Comparison of ENCODE assay signal across 8 mouse cellular contexts in the genomic region with DNA sequence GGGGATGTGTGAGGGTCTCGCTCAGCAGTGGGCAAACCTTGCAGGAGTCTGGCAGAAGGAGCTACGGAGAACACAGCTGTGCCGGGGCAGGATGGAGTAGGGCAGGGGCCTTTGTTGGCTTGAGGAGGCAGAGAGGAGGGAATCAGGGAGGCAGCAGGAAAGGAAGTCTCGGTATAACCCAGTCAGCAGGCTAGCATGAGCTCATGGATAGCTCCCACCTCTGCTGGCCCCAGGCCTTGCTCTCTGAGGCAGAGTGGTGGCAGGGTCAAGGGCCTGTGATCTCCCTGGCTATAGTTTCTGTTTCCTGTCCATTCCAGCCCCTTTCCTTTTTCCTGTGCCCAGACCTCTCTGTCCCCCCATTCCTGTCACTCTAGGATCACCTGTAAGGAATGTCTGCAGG. TPM values are rescaled to one million over a fixed set of nuclear protein-coding genes. Genes with fewer than 3 reads are reported as not detected.
A peak's percentile ranks its signal among the peaks of the same experiment; 100 is the strongest.
DNase-seq lines count a peak whose midpoint lies in the region; ATAC-seq lines count a peak whose summit lies in the region.
"Had no signal": no experiment of that assay in that cellular context is flagged by ENCODE, and none has a peak within 500 bp of the region (broad histone marks: within the 10 kb centered on the region; RNA-seq: fewer than 3 reads in every experiment).

No protein-coding gene starts in this region.

- no peak for DNase-seq in layer of hippocampus, postnatal 36 days
- DNase-seq in urinary bladder, postnatal 36 days (ENCODE audit: low spot score in 2 of 2): no peak

- WGBS in kidney, embryonic 15.5 days: 51% methylated on average over 4 of the region's 4 CpGs
- WGBS in kidney, embryonic 14.5 days: 61% methylated on average over 4 of the region's 4 CpGs
- 62% methylated on average over 4 of the region's 4 CpGs for WGBS in embryonic facial prominence, embryonic 15.5 days
- 75% methylated on average over 4 of the region's 4 CpGs for WGBS in limb, embryonic 12.5 days

- H3K9me3 ChIP-seq in kidney, embryonic 15.5 days (replicated peaks): no peaks in the 10 kb centered on the region
- no peaks in the 10 kb centered on the region for H3K9me3 ChIP-seq in kidney, embryonic 14.5 days (ENCODE audit: control insufficient read depth, low read length)
- no peaks in the 10 kb centered on the region for H3K9me3 ChIP-seq in embryonic facial prominence, embryonic 15.5 days (replicated peaks)
- H3K9me3 ChIP-seq in limb, embryonic 12.5 days: no peaks in the 10 kb centered on the region

- no peak overlapping the region for H3K4me2 ChIP-seq in kidney, embryonic 15.5 days
- H3K4me2 ChIP-seq in kidney, embryonic 14.5 days (replicated peaks; ENCODE audit: low read depth, low read length): no peak overlapping the region
- no peak overlapping the region for H3K4me2 ChIP-seq in embryonic facial prominence, embryonic 15.5 days (replicated peaks)
- no peak overlapping the region for H3K4me2 ChIP-seq in limb, embryonic 12.5 days

- ATAC-seq in kidney, embryonic 15.5 days (replicated peaks; ENCODE audit: low FRiP score): no peak
- ATAC-seq in kidney, embryonic 14.5 days (ENCODE audit: low FRiP score, low TSS enrichment): no peak
- ATAC-seq in embryonic facial prominence, embryonic 15.5 days (ENCODE audit: insufficient number of reproducible peaks, low FRiP score, low TSS enrichment, low read depth): no peak
- ATAC-seq in limb, embryonic 12.5 days (ENCODE audit: insufficient number of reproducible peaks, insufficient read depth, low FRiP score, low TSS enrichment, low read depth): no peak

- H3K4me1 ChIP-seq in kidney, embryonic 15.5 days: peaks cover 78% of the 10 kb centered on the region
- peaks cover 45% of the 10 kb centered on the region for H3K4me1 ChIP-seq in kidney, embryonic 14.5 days (ENCODE audit: control insufficient read depth, insufficient read depth, low read length)
- peaks cover 44% of the 10 kb centered on the region for H3K4me1 ChIP-seq in brown adipose tissue, adult 24 weeks (ENCODE audit: control insufficient read depth, insufficient read depth, insufficient read length, low read length)
- H3K4me1 ChIP-seq in embryonic facial prominence, embryonic 15.5 days: peaks cover 33% of the 10 kb centered on the region
- peaks cover 29% of the 10 kb centered on the region; the same call in 1 of the 2 replicates for H3K4me1 ChIP-seq in limb, embryonic 12.5 days (replicated peaks)

- no peak overlapping the region for H3K4me3 ChIP-seq in kidney, embryonic 15.5 days (replicated peaks)
- H3K4me3 ChIP-seq in kidney, embryonic 14.5 days (ENCODE audit: low read length): no peak overlapping the region
- no peak overlapping the region for H3K4me3 ChIP-seq in brown adipose tissue, adult 24 weeks (ENCODE audit: insufficient read depth, low read depth, low read length)
- H3K4me3 ChIP-seq in embryonic facial prominence, embryonic 15.5 days (replicated peaks): no peak overlapping the region
- no peak overlapping the region for H3K4me3 ChIP-seq in limb, embryonic 12.5 days (replicated peaks)

- peak overlapping the region; percentile 86 for H3K27ac ChIP-seq in kidney, embryonic 15.5 days
- no peak overlapping the region for H3K27ac ChIP-seq in kidney, embryonic 14.5 days (ENCODE audit: low read depth, low read length)
- H3K27ac ChIP-seq in brown adipose tissue, adult 24 weeks (replicated peaks; ENCODE audit: low read depth, low read length): peak overlapping the region; percentile 2; the same call in 1 of the 2 replicates
- H3K27ac ChIP-seq in embryonic facial prominence, embryonic 15.5 days (replicated peaks): 0 out of 2 replicates have a peak overlapping the region, but pooled peaks have one; percentile 3
- H3K27ac ChIP-seq in limb, embryonic 12.5 days: no peak overlapping the region

- H3K9ac ChIP-seq in kidney, embryonic 15.5 days: 0 out of 2 replicates have a peak overlapping the region, but pooled peaks have one; percentile 7
- no peak overlapping the region for H3K9ac ChIP-seq in kidney, embryonic 14.5 days (ENCODE audit: low read depth, low read length)
- no peak overlapping the region for H3K9ac ChIP-seq in embryonic facial prominence, embryonic 15.5 days
- H3K9ac ChIP-seq in limb, embryonic 12.5 days (replicated peaks): 0 out of 2 replicates have a peak overlapping the region, but pooled peaks have one; percentile 2

- H3K27me3 ChIP-seq in kidney, embryonic 15.5 days: no peaks in the 10 kb centered on the region
- no peaks in the 10 kb centered on the region for H3K27me3 ChIP-seq in kidney, embryonic 14.5 days (ENCODE audit: control insufficient read depth, insufficient read depth, low read length)
- H3K27me3 ChIP-seq in embryonic facial prominence, embryonic 15.5 days: no peaks in the 10 kb centered on the region
- H3K27me3 ChIP-seq in limb, embryonic 12.5 days: no peaks in the 10 kb centered on the region

- H3K36me3 ChIP-seq in kidney, embryonic 15.5 days: peaks cover 22% of the 10 kb centered on the region
- H3K36me3 ChIP-seq in kidney, embryonic 14.5 days (ENCODE audit: control insufficient read depth, insufficient read depth, low read length): peaks cover 17% of the 10 kb centered on the region
- H3K36me3 ChIP-seq in embryonic facial prominence, embryonic 15.5 days: peaks cover 18% of the 10 kb centered on the region
- H3K36me3 ChIP-seq in limb, embryonic 12.5 days: peaks cover 31% of the 10 kb centered on the region

RNA-seq across cellular contexts. Expression of a gene that starts 9.5 kb away (rescaled TPM):
- 51.0 and 61.3 TPM in 2 replicates for polyA plus RNA-seq in kidney, embryonic 15.5 days (2015; fragmentation: Nextera tagmentation; extraction: Ambion mirVana)
- polyA plus RNA-seq in kidney, embryonic 14.5 days (2014; fragmentation: Nextera tagmentation; extraction: Ambion mirVana): 25.4 and 60.7 TPM in 2 replicates
- 10.6 and 12.4 TPM in 2 replicates for polyA plus RNA-seq in brown adipose tissue, adult 24 weeks (2012; ENCODE audit: insufficient read depth, insufficient read length, missing spikeins)
- 51.1 and 53.8 TPM in 2 replicates for polyA plus RNA-seq in embryonic facial prominence, embryonic 15.5 days (2015; fragmentation: Nextera tagmentation; extraction: Ambion mirVana)
- 63.9 and 68.5 TPM in 2 replicates for polyA plus RNA-seq in limb, embryonic 12.5 days (2016; fragmentation: Nextera tagmentation; extraction: Ambion mirVana)
- total RNA-seq in layer of hippocampus, postnatal 36 days (2021): 100 to 1,000 TPM; 301 to 304 TPM

RNA-seq across cellular contexts. Expression of a gene that starts 10.9 kb away (rescaled TPM):
- polyA plus RNA-seq in kidney, embryonic 15.5 days (2015; fragmentation: Nextera tagmentation; extraction: Ambion mirVana): 15.9 and 18.1 TPM in 2 replicates
- polyA plus RNA-seq in kidney, embryonic 14.5 days (2014; fragmentation: Nextera tagmentation; extraction: Ambion mirVana): 7.6 and 11.6 TPM in 2 replicates
- polyA plus RNA-seq in brown adipose tissue, adult 24 weeks (2012; ENCODE audit: insufficient read depth, insufficient read length, missing spikeins): 1.6 TPM in 1 of 2 replicates, not detected in the other
- polyA plus RNA-seq in embryonic facial prominence, embryonic 15.5 days (2015; fragmentation: Nextera tagmentation; extraction: Ambion mirVana): 15.1 and 22.6 TPM in 2 replicates
- polyA plus RNA-seq in limb, embryonic 12.5 days (2016; fragmentation: Nextera tagmentation; extraction: Ambion mirVana): 3.2 and 3.6 TPM in 2 replicates
- 1 to 10 TPM in 1 of 2 experiments, under 1 TPM in 1; 0.65 to 1.7 TPM for total RNA-seq in layer of hippocampus, postnatal 36 days (2021)
- total RNA-seq: gastrocnemius, adult 18-20 months had no signal

RNA-seq across cellular contexts. Expression of a gene that starts 18.6 kb away (rescaled TPM):
- 38.8 and 44.2 TPM in 2 replicates for polyA plus RNA-seq in kidney, embryonic 15.5 days (2015; fragmentation: Nextera tagmentation; extraction: Ambion mirVana)
- 21.4 and 29.6 TPM in 2 replicates for polyA plus RNA-seq in kidney, embryonic 14.5 days (2014; fragmentation: Nextera tagmentation; extraction: Ambion mirVana)
- 8.4 and 9.6 TPM in 2 replicates for polyA plus RNA-seq in brown adipose tissue, adult 24 weeks (2012; ENCODE audit: insufficient read depth, insufficient read length, missing spikeins)
- 41.4 and 44.0 TPM in 2 replicates for polyA plus RNA-seq in embryonic facial prominence, embryonic 15.5 days (2015; fragmentation: Nextera tagmentation; extraction: Ambion mirVana)
- polyA plus RNA-seq in limb, embryonic 12.5 days (2016; fragmentation: Nextera tagmentation; extraction: Ambion mirVana): 57.7 and 58.7 TPM in 2 replicates
- 10 to 100 TPM; 28.9 to 30.1 TPM for total RNA-seq in layer of hippocampus, postnatal 36 days (2021)

RNA-seq across cellular contexts. Expression of a gene that starts 26.2 kb away (rescaled TPM):
- polyA plus RNA-seq in kidney, embryonic 15.5 days (2015; fragmentation: Nextera tagmentation; extraction: Ambion mirVana): 14.4 and 18.3 TPM in 2 replicates
- 8.7 and 10.1 TPM in 2 replicates for polyA plus RNA-seq in kidney, embryonic 14.5 days (2014; fragmentation: Nextera tagmentation; extraction: Ambion mirVana)
- not detected in 2 replicates for polyA plus RNA-seq in brown adipose tissue, adult 24 weeks (2012; ENCODE audit: insufficient read depth, insufficient read length, missing spikeins)
- polyA plus RNA-seq in embryonic facial prominence, embryonic 15.5 days (2015; fragmentation: Nextera tagmentation; extraction: Ambion mirVana): 13.2 and 14.2 TPM in 2 replicates
- polyA plus RNA-seq in limb, embryonic 12.5 days (2016; fragmentation: Nextera tagmentation; extraction: Ambion mirVana): 2.2 and 2.6 TPM in 2 replicates
- total RNA-seq in layer of hippocampus, postnatal 36 days (2021): 1 to 10 TPM in 1 of 2 experiments, under 1 TPM in 1; 0.91 to 1.1 TPM

RNA-seq across cellular contexts. Expression of a gene that starts 35.5 kb away (rescaled TPM):
- 59.7 and 63.4 TPM in 2 replicates for polyA plus RNA-seq in kidney, embryonic 15.5 days (2015; fragmentation: Nextera tagmentation; extraction: Ambion mirVana)
- polyA plus RNA-seq in kidney, embryonic 14.5 days (2014; fragmentation: Nextera tagmentation; extraction: Ambion mirVana): 51.4 and 52.7 TPM in 2 replicates
- 59.5 and 82.7 TPM in 2 replicates for polyA plus RNA-seq in brown adipose tissue, adult 24 weeks (2012; ENCODE audit: insufficient read depth, insufficient read length, missing spikeins)
- 70.9 and 77.4 TPM in 2 replicates for polyA plus RNA-seq in embryonic facial prominence, embryonic 15.5 days (2015; fragmentation: Nextera tagmentation; extraction: Ambion mirVana)
- polyA plus RNA-seq in limb, embryonic 12.5 days (2016; fragmentation: Nextera tagmentation; extraction: Ambion mirVana): 48.8 and 53.1 TPM in 2 replicates
- 10 to 100 TPM; 39.3 to 56.0 TPM for total RNA-seq in layer of hippocampus, postnatal 36 days (2021)

Comparison
In these comparisons a context has a peak if more than half of its experiments do, and no peak if none do; other contexts are left out.
1. H3K27ac ChIP-seq: peak in kidney, embryonic 15.5 days (single experiment), brown adipose tissue, adult 24 weeks (single experiment) and embryonic facial prominence, embryonic 15.5 days (single experiment); none in kidney, embryonic 14.5 days (single experiment) and limb, embryonic 12.5 days (single experiment).
2. H3K9ac ChIP-seq: peak in kidney, embryonic 15.5 days (single experiment) and limb, embryonic 12.5 days (single experiment); none in kidney, embryonic 14.5 days (single experiment) and embryonic facial prominence, embryonic 15.5 days (single experiment).